Mouse (Mus musculus) telencephalon, adult 2 months (tissue): ENCODE measurements around the gene Metap1d.

Source experiments
- DNase-seq: peaks from one replicate; pipeline ENCODE4 v3.0.0-alpha.2; 2011; ENCODE audit warnings: low read depth, low spot score

Metap1d gene

DNA sequence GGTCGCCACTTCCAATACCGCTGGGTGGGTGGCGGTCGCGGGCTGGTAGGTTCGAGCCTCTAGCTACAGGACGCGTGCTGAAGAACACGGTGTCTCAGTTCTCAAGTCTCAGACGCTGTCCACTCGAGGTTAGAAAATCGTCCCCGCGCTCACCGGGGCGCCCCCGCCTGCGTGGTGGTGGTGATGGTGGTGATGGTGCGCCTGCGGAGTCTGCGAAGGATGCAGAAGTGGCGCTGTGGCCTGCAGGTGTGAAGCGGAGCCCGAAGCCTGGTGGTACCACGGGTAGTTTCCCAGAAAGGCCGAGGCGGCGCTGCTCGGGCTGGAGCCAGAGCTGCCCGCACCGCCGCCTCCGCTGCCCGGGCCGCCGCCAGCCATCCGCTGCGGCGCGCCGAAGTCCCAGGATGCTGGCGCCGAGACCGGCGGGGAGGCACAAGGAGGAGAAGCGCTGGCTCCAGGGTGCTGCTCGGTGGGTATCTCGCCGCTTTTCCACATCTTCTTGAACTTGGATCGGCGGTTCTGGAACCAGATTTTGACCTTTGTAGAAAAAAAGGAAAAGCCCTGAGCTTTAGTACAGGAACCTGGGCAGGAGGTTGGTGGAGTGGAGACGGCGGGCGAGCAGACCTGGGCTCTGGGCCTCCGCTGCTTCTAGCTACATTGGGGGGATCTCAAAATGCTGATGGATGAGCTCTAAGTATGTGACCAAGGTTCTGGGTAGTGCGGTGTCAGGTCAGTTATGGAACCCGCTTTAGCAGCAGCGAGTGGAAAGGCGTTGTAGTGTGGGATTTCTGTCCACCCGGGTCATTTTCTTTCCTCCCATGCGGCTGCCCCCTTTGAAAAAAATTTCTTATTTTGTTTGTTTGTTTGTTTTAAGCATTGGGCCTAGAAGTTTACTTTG, 91.6 kb downstream of the Metap1d start:
- DNase-seq = no peak

DNA sequence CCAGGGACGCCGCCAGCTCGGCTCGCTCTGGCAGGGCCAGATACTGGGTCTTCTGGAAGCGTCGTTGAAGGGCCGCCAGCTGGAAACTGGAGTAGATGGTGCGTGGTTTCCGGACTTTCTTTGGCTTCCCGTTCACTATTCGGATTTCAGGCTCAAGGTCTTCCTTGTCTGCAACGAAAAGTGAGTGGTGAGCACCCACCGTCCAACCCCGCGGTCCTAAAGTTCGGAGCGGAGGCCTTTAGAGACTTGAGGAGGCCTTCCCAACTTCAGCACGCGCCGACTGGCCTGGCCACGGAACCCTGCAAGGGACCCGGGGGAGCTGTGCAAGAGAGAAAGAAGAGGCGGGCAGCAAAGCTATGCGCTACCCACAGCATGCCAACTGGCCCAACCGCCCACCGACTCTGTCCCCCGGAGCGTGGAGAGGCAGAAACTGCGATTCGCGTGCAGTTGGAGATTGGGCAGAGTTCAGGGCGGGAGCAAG, 92.4 kb downstream of the Metap1d start:
- DNase-seq = no peak

DNA sequence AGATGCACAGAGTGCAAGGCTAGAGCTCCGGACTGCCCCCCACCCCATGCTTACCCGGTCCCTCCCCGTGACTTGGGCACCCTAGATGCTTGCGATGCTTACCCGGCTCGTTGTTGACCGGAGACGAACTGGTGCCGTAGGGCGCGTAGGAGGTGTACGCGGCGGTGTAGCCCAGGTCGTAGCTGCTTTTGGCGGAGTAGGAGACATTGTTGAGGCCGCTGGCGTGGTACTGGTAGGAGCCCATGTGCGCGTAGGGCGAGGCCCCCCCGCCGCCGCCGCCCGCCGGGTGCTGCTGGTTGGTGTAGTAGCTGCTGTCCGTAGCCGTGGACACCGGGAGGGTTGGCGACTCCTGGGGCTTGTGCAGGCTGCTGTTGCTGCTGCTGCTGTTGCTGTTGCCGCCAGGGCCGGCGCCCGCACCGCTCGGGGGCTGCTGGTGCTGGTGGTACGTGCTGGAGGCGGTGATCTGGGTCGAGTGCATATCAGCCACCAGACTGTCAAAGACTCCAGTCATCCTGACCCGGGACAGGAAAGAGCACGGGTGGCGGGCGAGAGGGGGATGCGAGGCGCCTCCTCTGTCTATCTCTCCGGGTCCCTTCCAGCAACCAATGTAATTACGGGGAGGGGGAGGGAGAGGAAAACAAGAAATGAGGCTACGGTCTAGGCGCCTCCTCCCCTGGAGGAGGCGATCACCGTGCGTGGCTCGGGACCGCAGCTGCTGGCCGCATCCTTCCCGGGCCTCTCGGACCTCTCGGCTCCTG, 93.0 kb downstream of the Metap1d start:
- no peak for DNase-seq

DNA sequence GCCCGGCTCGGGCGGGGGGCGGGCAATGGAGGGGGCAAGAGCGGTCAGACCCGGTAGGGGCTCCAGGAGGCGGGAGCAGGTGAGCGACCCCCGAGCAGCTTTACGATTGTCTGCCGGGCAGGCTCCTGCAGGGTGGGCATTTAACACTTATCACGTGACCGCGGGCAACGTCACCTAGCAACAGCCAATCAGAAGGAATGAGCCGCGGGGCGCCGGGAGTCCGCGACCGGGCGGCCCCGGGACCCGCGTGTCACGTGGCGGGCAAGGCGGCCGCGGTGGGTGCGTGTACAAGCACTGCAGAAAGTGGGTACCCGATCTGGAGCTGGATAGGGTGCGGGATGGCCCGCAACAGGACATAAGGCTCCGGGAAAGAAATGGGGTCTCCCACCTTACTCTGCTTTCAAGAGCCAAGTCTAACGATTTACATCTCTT, 93.6 kb downstream of the Metap1d start, which contains the start of gene Dlx2:
Dlx2 (minus strand) TSS at position 115 of the 432 bp plus-strand sequence.
- no peak for DNase-seq

DNA sequence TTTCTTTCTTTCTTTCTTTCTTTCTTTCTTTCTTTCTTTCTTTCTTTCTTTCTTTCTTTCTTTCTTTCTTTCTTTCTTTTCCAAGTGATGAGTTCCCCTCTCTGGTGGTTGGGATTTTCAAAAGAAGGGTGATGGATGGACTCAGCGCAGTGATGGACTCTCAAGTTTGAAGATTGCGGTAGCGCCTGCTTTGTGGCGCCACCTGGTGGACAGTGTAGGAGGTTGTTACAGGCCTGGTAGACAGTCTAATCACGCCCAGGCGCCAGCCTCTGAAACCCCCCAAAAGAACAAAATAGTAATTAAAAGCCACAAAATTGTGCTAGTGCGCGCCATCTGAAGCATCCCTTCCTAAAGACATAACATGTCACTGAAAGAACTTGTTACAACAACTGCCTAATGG, 94.8 kb downstream of the Metap1d start:
- DNase-seq = no peak

DNA sequence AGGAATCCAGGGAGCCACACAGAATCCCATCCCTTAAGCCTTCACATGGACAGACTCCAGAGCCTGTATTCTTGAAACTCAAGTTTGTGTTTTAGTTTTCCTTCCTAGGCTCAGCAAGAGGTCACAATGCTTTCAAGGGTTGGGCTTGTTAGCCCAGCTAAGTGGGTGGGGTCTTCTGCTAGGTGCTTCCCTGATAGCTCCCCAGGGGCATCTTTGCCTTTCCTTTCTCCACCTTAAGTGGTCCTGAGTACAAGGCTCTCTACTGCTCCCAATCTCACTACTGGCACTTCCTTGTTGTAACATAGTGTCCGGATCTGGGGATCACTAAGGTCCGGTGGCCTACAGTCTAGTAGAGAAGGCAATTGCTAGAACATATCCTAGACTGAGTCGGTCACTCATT, 97.3 kb downstream of the Metap1d start:
- DNase-seq = no peak

DNA sequence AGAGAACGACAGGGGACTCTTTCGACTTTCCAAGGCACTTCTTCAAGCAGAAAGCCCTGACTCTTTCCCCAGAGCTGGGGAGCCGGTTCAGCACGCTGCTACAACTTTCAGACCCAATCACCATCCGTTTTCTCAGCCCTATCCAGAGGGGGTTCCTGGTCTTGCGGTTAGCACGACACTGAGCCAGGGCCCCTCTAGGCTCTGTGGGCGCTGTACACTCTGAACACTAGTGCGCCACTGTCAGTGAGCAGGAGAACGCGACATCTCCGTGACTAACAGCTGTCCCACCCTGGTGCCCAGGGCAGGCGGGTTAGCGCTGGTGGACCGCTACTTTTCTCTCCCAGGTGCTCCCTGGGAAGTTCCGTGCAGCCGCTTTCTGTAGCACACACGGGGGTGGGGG, 98.6 kb downstream of the Metap1d start:
- no peak for DNase-seq

DNA sequence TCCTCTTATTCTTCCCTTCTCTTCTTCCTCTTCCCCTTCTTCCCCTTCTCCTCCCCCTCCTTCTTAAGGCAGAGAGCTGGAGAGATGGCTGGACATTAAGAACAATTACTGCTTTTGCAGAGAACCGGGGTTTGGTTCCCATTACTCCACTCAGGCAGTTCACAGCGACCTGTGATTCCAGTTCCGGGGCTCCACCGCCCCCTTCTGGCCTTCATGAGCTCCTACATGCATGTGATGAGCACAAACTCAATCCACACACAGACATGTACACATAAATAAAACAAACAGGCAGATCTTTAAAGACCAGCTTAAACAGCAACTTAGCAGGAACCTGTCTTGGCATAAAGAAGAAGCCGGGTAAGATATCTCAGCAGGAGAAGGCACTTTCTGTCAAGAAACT, 103.0 kb downstream of the Metap1d start:
- no peak for DNase-seq

DNA sequence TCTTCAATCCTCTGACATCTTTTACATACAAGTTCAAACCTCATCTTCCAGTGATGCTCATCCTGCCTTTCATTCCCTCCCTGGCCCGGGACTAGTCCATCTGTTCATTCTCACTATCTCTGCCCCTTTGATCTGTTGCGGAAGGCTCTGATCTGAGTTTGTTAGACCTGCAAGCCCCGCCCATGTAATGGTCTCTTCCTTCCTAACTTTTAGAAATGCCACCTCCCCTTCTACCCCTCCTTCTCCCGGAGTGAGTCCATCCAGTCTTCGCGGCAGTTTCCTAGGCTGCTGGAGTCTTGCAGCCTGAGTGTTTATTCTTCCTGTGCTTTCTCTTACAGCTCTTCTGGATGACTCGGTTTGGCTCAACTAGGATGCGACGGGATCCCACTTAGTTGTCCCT, 113.4 kb downstream of the Metap1d start:
- no peak for DNase-seq

DNA sequence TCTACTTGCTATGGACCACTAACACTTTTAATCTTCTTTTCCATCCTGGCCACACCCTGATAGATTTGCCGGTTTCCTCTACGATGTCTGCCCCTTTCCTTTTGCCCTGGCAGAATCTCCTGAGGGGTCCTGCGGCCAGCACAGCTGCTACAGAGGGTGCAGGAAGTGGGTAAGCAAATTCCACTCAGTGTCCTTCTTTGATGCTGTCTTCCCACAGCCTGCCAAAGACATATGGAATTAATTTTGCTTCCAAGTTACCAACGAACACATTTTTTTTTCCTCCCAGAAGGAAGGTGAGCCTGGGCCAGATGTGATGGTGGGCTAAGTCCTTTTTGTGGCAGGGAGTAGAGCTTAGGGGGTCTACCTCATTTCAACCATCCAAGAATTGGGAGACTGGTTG, 120.7 kb downstream of the Metap1d start:
- no peak for DNase-seq
